Mouse (Mus musculus) NIH3T3 (cell line): Measurements from ENCODE around the gene Wasf2.
A peak's percentile ranks its signal among the peaks of the same experiment; 100 is the strongest.
"Not testable (repeated sequence)": the region's sequence is repeated elsewhere in the genome, so short reads cannot be mapped to it uniquely, and the experiment has no call there.

Experiments used
- DNase-seq: peaks from one replicate; pipeline ENCODE4 v3.0.0-alpha.2; 2012; ENCODE audit warnings: low read depth

Wasf2 gene

DNA sequence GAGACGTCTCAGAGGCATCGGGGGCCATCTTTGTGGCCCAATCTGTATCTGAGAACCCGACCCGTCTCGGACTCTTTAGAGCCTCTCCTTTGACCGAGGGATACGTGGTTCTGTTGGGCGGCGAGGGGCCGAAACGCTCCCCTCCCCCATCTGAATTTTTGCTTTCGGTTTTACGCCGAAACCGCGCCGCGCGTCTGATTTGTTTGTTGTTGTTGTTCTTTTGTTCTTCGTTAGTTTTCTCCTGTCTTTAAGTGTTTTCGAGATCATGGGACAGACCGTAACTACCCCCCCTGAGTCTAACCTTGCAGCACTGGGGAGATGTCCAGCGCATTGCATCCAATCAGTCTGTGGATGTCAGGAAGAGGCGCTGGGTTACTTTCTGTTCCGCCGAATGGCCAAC is 33.6 kb upstream of the Wasf2 start:
- DNase-seq: not testable (repeated sequence)

DNA sequence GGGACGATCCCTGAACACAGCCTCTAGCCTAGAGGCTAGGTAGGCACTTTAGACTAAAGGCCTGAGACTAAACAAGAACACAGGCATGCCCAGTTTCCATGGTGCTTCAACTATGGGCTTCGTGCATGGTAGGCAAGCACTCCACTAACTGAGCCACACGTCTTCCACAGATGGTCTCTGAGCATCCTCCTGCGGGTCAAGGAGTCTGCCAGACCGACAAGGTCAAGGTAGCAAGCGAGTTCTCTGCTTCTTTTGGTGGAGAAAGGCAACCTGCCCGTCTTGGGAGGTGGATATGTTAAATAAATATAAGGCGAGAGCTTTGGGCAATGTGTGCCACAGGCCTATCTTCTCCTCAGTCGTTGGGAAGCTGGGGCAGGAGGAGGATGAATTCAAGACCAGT is 28.6 kb upstream of the Wasf2 start:
- no peak for DNase-seq

DNA sequence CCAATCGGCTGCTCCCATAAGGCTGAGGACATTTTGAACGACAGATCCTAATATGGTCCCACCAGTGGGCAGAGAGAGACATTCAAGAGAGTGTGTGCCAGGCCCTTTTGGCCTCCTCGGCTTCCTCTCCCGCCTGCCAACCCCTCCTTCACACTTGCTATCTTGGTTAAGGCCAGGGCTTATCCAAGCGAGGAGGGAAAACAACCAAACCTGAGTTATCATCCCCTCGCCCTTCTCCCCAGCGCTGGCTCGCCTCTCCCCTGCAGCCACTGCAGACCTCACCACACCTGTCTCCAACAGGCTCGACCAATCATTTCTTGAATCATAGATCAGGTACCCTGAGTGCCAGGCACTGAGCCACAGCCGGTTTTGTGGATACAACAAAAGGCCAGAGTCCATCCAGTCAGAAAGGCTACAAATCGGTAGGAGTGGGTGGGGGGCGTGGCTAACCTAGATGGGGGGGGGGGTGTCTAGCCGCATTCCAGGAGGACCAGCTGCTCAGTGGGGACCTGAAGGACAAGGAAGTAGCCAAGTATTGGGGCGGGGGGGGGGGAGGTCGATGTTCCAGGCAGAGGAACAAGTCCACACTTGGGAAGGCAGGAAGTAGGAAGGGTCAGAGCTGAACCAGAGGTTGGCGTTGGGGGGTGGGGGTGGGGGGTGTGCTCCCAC is 26.6 kb upstream of the Wasf2 start:
- no peak for DNase-seq

DNA sequence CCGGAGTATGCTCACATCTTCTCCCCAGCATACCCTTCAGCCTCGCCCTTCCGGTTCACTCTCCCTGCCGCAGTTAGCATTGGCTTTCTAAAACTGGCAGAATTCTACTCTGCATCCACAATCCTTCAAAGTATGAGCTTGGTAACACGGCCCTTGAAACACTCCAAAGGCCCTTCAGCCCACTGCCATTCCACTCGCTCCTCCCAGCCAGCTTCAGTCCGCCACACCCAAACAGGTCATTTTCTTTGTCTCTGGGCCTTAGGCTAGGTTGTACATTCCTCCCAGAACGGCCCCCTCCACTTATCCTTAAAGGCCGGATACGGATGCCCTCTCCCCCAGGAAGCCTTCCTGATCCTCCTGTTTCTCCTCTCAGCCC is 26.1 kb upstream of the Wasf2 start:
- DNase-seq: no peak

DNA sequence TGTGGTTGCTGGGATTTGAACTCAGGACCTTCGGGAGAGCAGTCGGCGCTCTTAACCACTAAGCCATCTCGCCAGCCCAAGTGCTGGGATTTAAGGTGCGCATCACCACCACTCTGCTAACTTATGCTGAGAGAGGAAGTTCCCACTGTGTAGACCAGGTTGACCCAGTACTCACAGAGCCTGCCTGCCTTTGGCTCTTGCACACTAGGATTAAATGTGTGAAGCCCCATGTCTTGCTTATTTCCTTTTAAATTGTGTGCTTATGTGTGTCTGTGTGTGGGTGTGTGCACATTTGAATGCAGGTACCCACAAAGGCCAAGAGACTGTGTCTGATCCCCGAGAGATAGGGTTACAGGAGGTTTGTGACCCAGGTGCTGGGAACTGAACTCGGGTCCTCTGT is 23.6 kb upstream of the Wasf2 start:
- no peak for DNase-seq

DNA sequence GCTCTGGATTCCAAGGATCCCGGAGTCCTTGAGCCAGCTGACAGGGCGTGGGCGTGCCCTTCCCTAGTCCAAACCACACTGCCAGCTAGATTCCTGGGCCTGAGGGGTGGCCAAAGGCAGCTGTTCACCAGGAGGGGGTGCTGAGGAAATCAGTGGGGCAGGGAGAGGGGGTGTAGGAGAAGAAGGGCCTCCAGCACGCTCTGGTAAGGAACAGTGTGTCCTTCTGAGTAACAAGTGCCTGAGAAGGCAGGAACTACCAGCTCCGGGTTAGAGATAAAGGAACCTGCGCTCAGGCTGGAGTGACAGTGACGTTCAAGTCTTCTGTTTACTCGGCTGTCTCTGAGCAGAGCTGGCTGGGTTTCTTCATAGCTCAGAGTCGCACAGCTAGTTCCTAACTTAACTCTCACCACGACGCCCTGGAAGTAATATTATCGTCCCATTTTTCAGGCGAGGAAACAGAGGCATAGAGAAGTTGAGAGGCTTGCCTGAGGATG is 22.5 kb upstream of the Wasf2 start:
- peak; percentile 87 for DNase-seq

DNA sequence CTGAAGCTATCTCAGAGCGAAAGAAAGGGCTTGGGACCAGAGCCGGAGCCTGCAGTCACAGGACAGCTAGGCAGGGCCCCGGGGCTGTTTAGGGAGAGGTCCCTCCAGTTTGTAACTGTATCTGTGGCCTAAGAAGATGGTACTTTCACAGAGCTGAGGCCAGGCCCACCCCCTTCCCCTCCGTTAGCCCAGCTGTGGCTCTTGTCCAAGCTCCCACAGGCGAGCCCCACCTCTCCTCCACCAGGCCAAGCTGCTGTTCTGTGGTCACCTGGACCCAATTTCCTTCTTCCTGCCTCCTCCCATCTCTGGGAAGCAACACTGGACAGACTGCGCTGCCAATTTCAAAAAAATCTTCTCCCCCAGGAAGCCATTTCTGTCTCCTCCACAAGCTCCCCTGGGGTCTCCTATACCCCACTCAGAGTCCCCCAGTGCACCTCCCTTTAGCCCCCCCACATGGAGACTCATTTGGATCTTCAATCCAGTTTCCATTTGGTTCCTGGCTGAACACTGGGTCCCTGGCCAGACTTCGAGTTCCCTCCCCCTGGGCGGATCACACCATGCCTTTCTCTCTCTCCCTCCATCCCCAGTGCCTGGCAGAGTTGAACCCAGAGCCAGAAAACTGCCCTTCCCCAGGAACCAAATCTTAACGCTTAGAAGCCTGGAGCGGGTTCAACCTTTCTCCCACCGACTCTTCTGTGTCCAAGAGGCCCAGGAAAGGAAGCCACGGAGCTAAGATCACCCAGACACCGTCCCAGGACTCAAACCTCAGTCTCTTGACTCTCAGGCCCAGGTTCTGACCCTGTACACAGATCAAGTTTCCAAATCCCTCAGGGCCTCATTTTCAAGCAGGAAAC is 21.6 kb upstream of the Wasf2 start:
- DNase-seq: peak; percentile 79

DNA sequence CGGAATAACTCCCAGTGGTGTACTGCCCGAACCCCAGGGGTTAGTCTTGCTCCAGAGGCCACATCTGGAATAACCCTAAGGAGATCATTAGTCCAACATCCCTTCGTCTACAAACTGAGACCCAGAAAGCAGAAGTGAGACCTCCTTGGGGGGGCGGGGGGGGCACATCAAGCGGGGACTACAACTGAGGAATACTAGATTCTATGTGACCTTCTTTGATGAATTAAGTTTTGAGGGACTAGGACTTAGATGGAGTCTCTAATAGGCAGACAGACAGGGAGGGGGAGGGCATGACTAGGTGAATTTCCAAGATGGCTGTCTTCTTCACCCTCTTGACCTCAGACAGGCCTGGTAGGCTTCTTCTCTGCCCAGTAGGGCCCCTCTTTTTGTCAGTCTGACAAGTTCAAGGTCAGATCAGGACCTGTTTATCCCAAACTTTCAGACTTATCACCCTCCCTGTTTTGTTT is 20.9 kb upstream of the Wasf2 start:
- no peak for DNase-seq

DNA sequence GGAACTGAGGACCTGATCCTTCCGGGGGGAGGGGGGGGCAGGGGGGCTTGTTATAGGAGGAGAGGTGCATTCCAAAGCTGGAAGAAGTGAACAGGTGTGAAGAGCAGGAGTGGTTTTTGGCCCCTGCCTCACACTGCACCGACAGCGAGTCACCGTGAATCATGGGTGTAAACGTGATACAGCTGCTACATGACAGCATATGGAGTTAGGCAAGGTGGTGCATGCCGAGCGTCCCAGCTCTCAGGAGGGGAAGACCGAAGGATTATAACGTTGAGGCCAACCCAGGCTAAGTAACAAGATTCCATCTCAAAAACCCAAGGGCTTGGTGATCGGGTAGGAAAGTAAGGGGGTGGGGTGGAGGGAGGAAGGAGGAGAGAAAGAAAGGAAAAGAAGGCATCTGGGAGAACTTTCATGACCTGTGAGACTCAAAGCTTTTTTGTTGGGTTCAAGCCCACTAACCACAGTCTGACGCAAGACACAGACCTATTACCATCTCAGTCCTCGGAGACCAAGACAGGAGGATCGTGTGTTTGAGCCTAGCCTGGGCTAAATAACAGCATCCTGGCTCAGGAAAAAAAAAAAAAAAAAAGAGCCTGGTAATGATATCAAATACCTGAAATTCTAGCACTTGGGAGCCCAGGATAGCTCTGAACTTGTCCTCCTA is 18.0 kb upstream of the Wasf2 start:
- peak; percentile 62 for DNase-seq

DNA sequence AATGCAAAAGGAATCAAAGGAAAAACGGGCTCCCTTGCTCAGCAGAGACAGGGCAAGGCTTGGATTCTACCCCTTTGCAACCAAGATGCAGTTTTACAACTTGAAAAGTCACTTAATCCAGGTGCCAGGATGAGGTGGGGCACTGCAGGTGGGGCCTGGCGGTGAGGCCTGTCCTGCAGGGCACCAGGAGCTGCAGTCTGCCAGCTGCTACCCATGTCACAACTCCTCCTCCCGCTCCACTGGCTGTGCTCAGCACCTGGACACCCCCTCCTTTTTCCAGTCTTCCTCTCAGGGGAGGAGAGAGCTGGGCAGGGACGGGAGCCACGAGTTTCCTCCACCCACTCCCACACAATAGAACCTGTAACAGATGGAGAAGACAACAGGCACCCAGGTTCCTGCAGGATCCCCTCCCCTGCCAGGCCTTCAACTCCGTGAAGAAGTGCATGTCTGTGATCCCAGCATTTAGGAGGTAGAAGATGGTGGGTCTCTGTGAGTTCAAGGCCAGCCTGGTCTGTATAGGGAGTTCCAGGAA is 16.9 kb upstream of the Wasf2 start:
- no peak for DNase-seq

DNA sequence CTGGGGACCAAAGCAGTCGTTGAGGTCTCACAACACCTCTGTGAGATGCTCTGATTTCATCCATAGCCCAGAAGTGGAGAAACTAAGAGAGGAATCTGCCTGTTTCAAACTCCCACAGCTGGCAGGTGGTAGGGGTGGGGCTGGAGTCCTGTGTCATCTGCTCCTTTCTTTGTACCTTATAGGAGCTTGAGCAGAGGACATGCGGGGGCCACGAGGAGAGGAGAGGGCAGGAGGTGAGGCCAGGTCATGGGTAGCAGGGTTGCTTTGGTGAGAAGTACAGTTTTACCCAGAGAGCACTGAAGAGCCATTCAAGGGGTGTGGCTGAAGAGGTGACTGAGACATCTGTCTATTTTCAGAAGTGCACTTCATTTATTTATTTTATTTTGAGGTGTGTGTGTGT is 15.5 kb upstream of the Wasf2 start:
- no peak for DNase-seq

DNA sequence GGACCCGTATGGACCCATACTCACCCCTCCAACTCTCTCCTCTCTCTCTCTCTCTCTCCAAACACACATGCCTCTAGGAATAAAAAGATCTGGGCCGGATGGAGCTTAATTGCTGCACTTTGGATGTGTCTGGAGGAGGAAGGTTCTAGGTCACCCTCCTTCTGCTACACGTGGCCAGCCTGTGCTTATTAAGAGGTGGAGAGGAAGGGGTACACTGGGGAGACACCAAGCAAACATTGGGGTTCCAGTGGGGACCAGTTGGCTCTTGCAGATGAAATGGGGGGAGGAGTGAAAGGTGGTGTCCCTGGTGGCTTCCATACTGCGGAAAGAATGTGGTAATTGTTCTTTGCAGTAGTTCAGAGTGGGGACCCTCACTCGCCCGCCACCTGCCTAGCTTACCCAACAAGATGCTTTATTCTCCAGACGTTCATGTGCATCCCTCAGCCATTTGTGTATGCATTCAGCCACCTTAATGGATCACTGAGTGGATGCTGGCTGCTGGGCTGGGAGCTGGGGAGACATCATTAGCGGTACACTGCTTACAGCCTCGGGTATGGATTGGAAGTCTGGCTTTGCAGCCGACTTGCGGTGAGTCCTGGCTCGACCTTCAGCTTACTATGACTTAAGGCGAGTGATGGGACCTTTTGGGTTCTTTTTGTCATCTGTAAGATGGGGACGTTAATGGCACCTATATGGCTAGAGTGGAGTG is 14.4 kb upstream of the Wasf2 start:
- DNase-seq: no peak

DNA sequence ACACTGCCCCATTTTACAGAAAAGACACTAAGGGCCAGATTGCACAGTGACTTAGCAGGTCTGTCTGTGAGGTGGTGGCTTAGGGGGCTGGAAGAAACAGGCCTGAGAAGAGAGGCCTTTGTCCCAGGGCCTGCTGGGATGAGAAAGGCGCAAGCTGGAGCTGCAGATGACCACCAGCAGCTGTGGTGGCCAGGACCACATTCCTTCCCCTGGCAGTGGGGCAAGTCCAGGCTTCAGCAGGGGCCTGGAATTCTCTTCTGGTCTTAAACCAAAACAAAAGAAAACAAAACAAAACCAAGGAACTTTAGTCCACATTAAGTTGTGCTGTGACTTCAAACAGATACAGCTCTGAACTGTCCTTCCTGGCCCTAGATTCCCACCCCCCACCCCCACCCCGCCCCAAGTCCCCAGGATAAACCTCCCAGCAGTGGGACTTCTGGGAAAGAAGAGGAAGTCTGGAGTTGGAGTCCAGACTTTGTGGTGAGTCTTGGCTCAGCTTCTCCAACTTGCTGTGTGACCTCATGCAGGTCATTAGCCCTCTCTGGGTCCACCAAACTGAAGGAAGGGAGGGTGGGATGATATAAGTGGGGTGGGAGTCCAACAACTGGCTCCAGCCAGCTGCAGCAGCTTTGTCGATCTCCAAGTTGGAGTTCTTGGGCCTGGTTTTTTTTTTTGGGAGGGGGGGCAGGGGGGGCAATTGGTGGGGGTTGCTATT is 13.4 kb upstream of the Wasf2 start:
- DNase-seq: peak; percentile 82

DNA sequence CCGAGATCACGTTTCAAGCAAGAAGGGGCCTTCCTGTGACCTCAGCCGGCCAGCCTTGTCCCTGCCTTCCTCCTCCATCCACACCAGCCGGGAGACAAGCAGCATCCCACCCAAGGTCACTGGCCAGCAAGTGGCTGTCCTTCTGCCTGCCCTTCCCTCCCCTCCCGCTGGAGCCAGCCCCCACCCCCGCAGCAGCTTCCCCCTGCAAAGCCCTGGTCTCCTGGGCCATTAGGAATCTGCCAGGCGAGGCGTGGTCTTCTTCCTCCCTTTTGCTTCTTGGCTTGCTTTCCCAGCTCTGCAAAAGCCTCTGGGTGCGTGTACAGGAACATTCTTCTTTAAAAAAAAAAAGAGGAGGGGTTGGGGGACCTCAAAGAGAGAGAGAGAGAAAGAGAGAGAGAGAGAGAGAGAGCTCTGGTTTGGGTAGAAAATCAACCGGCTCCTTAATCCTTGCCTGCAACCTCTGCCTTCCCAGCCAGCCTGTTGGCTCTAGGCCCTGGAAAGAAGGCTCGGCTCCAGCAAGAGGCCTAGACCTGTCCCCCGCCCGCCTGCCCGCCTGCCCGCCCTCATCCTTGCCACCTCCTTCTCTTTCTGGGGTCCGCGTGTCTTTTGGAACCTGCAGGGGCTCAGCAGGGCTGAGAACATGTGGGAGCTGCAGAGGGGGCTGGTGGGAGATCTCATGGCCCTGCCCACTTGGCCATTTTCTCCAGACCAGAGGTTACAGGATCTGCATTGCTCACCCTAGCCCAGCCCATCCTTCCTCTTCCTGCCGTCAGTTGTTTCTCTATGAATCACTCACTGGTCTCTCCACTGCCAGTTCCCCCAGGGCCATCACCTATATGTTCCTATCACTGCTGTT is 12.5 kb upstream of the Wasf2 start:
- DNase-seq: peak; percentile 91

DNA sequence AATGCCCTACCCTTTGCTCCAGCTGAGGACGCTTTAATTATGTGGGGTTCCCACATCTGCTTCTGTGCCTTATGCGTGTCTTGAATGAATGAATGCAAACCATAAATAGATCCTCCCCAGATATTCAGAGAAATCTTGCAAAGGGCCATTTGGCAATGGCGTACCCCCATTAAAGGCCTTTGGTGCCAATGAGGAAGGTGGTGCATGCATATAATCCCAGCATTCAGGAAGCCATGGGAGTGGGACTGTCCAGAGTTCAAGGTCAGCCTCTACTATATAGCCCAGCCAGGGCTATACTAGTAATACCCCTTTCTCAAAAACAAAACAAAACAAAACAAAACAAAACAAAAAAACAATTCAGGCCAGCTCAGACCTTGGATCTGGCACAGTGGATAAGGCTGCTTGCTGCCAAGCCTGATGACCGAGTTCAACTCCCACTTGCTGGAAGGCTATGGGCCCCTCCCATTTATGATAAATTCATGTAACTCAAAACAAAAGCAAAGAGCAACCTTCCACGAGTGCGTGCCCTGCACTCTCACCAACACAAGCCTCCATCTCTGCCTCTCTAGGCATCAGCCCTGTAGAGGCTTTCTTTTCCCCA is 11.4 kb upstream of the Wasf2 start:
- DNase-seq: peak; percentile 73

DNA sequence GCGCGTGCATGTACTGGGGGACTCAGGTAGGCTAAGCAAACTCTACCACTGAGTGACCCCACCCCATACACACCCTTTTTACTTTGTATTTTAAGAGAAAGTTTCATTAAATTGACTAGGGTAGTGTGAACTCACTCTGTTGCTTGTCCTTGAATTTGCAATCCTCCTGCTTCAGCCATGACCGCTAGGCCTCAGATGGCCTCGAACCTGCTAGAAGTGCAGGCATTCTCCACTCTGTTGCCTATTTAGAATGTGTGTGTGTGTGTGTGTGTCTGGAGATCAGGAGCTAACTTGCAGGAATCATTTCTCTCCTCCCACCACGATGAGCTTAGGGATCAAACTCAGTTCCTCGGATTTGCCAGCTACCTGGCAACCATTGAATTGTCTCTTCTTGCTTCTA is 10.7 kb upstream of the Wasf2 start:
- DNase-seq: no peak

DNA sequence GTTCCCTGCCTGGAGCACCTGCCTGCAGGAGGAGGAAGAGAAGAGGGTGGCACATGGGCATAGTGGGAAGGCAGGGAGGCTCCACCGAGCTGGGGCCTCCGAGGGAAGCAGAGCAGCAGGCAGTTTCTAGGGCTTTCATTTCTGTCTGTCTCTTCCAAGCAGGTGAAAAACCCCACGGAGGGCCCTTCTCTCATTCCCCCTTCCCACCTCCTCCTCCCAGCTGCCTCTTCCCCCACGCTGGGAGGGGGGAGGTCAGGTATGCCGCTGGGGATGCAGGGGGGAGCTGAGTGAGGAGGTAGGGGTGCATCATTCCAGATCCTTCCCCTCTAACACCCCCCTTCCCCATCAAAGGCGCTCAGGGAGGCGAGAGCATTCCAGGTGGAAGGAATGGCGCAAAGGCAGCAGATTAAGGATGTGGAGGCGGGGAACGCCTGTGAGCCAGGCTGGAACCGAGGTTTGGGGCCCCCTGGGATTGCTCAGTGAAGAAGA is 9.4 kb upstream of the Wasf2 start:
- peak; percentile 25 for DNase-seq

DNA sequence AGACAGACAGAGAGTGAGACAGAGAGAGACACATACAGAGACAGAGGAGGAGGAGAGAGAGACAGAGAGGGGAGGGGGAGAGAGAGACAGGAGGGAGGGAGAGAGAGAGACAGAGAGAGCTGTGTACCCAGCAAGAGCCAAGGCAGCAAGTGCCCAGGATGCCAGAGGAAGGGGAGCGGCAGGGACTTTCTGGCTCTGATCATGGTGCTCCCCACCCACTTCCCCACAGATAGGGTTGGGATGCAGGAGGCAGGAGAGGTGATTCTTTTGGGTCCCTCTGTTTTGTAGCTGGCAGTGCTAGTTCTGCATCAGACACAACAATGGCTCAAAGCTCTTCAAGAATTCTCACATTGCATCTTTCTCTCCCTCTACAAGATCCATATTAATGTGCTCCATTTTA is 8.9 kb upstream of the Wasf2 start:
- no peak for DNase-seq

DNA sequence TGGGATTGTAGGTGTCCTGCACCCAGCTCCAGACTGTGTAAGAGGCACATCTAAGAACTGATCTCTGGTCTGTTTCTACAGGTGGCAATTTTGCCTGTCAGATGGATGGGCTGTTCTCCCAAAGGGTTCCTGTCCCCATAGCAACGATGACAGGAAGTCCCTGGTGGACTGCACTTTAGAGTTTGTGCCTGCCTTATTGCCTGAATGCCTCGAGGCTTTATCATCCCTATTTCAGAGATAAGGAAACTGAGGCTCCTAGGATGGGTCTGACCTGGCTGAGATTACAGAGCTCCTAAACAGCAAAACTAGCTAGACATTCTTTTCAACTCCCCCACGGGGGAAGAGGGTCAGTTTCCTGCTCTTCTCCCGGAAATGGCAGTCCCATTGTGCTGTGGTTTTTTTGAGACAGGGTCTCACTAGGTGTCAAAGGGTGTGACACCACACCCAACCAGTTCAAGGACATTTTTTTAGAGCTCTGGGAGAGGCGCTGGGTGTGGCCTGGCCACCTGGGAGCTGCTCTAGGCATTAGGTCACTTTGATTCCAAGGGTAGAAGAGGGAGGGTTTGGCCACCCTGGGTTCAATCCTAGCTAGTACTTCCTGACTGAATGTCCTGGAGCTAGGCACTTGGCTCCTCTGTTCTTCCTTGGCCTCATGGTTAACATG is 8.2 kb upstream of the Wasf2 start:
- DNase-seq: no peak
